Mouse (Mus musculus) heart, embryonic 10.5 days (tissue): ENCODE measurements around the gene Gm29666. TPM values are rescaled to one million over a fixed set of nuclear protein-coding genes. Genes with fewer than 3 reads are reported as not detected.

Experiments
- DNase-seq: peaks from one replicate; pipeline ENCODE4 v3.0.0-alpha.2; 2017; ENCODE audit warnings: low spot score
- H3K27ac ChIP-seq: fragments of 300-500 bp; sonication (generic); 2 replicates; pipeline ENCODE4 v1.5.1; 2016; ENCODE audit warnings: mild to moderate bottlenecking
- H3K27me3 ChIP-seq: fragments of 300-500 bp; sonication (generic); 2 replicates; pipeline ENCODE4 v1.6.1; 2016; ENCODE audit warnings: mild to moderate bottlenecking; ENCODE audit not compliant: poor library complexity, insufficient read depth, severe bottlenecking
- H3K36me3 ChIP-seq: fragments of 300-500 bp; sonication (generic); 2 replicates; pipeline ENCODE4 v1.6.1; 2016; ENCODE audit warnings: mild to moderate bottlenecking, moderate library complexity
- H3K4me1 ChIP-seq: fragments of 300-500 bp; sonication (generic); 2 replicates; pipeline ENCODE4 v1.6.1; 2016; ENCODE audit warnings: mild to moderate bottlenecking
- H3K4me3 ChIP-seq: fragments of 300-500 bp; sonication (generic); 2 replicates; pipeline ENCODE4 v1.5.1; 2016; ENCODE audit warnings: mild to moderate bottlenecking, moderate library complexity
- H3K9me3 ChIP-seq: fragments of 300-500 bp; sonication (generic); 2 replicates; pipeline ENCODE4 v1.6.1; 2016; ENCODE audit warnings: mild to moderate bottlenecking, moderate library complexity
- WGBS: fragments of 180-500 bp; shearing (Covaris S2); methylation state at CpG from one replicate; pipeline ENCODE4 v1.1.7; 2016; 5-methylcytosine and 5-hydroxymethylcytosine counted together
- polyA plus RNA-seq: library from polyadenylated mRNA; unstranded; fragments of >200 nt; fragmentation: Nextera tagmentation; extraction: Ambion mirVana; gene quantifications from 2 replicates; pipeline ENCODE4 v1.2.1, GENCODE M21; 2016

Gene Gm29666
- polyA plus RNA-seq = 0.87 and 1.2 TPM in 2 replicates

- no peak within 1 kb of the TSS for H3K27ac ChIP-seq
- peaks cover 11% of the 10 kb centered on the region; the same call in 1 of the 2 replicates for H3K4me1 ChIP-seq
- DNase-seq = no peak
- no peaks in the 10 kb centered on the region for H3K9me3 ChIP-seq
- H3K36me3 ChIP-seq = peaks cover 4% of the 10 kb centered on the region; the same call in 1 of the 2 replicates
- no peaks in the 10 kb centered on the region for H3K27me3 ChIP-seq
- WGBS = 83% methylated on average over 3 of the region's 3 CpGs
- H3K4me3 ChIP-seq = no peak within 1 kb of the TSS
These were observed at the start of gene Gm29666 for GRCm38 (mm10) chr15:84919938-84920337. Gm29666 (minus strand) TSS chr15:84920038.

GRCm38 (mm10) chr15:84968534-84968933, 48.7 kb upstream of the Gm29666 start:
- WGBS = 79% methylated on average over 4 of the region's 4 CpGs
- no peak overlapping the region for H3K4me3 ChIP-seq
- H3K4me1 ChIP-seq = peaks cover 4% of the 10 kb centered on the region; the same call in 1 of the 2 replicates
- H3K36me3 ChIP-seq = 0 out of 2 replicates have a peak, but pooled peaks cover 3% of the 10 kb centered on the region
- no peaks in the 10 kb centered on the region for H3K27me3 ChIP-seq
- no peak overlapping the region for H3K27ac ChIP-seq
- DNase-seq = no peak
- H3K9me3 ChIP-seq = no peaks in the 10 kb centered on the region

GRCm38 (mm10) chr15:84965575-84966360, 45.9 kb upstream of the Gm29666 start:
- WGBS = 49% methylated on average over 7 of the region's 7 CpGs
- H3K27ac ChIP-seq = no peak overlapping the region

GRCm38 (mm10) chr15:84964771-84965170, 44.9 kb upstream of the Gm29666 start:
- Histone ChIP-seq H3K4me1 (peaks cover 6% of the 10 kb centered on the region; the same call in 1 of the 2 replicates), H3K9me3 (no peaks in the 10 kb centered on the region), H3K27me3 (no peaks in the 10 kb centered on the region), H3K4me3 (no peak overlapping the region), H3K36me3 (no peaks in the 10 kb centered on the region), H3K27ac (no peak overlapping the region)
- DNase-seq = no peak
- 73% methylated on average over 5 of the region's 5 CpGs for WGBS

More at GRCm38 (mm10) chr15:84965575-84966360, 45.9 kb upstream of the Gm29666 start:
- Histone ChIP-seq H3K4me3 (no peak overlapping the region), H3K9me3 (no peaks in the 10 kb centered on the region), H3K4me1 (peaks cover 1% of the 10 kb centered on the region; the same call in 1 of the 2 replicates), H3K27me3 (no peaks in the 10 kb centered on the region), H3K36me3 (no peaks in the 10 kb centered on the region)
- no peak for DNase-seq

- Histone ChIP-seq H3K27me3 (no peaks in the 10 kb centered on the region), H3K27ac (no peak overlapping the region), H3K9me3 (no peaks in the 10 kb centered on the region), H3K4me3 (no peak overlapping the region), H3K36me3 (0 out of 2 replicates have a peak, but pooled peaks cover 7% of the 10 kb centered on the region), H3K4me1 (peaks cover 6% of the 10 kb centered on the region; the same call in 1 of the 2 replicates)
- DNase-seq = no peak
- 88% methylated on average over 2 of the region's 2 CpGs for WGBS
These were observed 42.7 kb upstream of the Gm29666 start for GRCm38 (mm10) chr15:84962518-84962917.

GRCm38 (mm10) chr15:84960692-84961091, 40.9 kb upstream of the Gm29666 start:
- Histone ChIP-seq H3K4me1 (peaks cover 6% of the 10 kb centered on the region; the same call in 1 of the 2 replicates), H3K27ac (peak overlapping the region; percentile 23; the same call in 1 of the 2 replicates), H3K4me3 (no peak overlapping the region), H3K36me3 (0 out of 2 replicates have a peak, but pooled peaks cover 9% of the 10 kb centered on the region), H3K27me3 (no peaks in the 10 kb centered on the region), H3K9me3 (no peaks in the 10 kb centered on the region)
- no peak for DNase-seq
- WGBS = 23% methylated on average over 8 of the region's 8 CpGs

GRCm38 (mm10) chr15:84959891-84960290, 40.1 kb upstream of the Gm29666 start:
- Histone ChIP-seq H3K4me1 (peaks cover 11% of the 10 kb centered on the region; the same call in 1 of the 2 replicates), H3K9me3 (no peaks in the 10 kb centered on the region), H3K27ac (no peak overlapping the region), H3K4me3 (no peak overlapping the region), H3K36me3 (peaks cover 17% of the 10 kb centered on the region), H3K27me3 (no peaks in the 10 kb centered on the region)
- 75% methylated on average over 6 of the region's 6 CpGs for WGBS
- no peak for DNase-seq

- H3K4me1 ChIP-seq = peaks cover 11% of the 10 kb centered on the region; the same call in 1 of the 2 replicates
- H3K27ac ChIP-seq = no peak overlapping the region
- DNase-seq = no peak
- 94% methylated on average over 3 of the region's 3 CpGs for WGBS
- peaks cover 25% of the 10 kb centered on the region for H3K36me3 ChIP-seq
- H3K4me3 ChIP-seq = no peak overlapping the region
- no peaks in the 10 kb centered on the region for H3K27me3 ChIP-seq
- H3K9me3 ChIP-seq = no peaks in the 10 kb centered on the region
These were observed 38.5 kb upstream of the Gm29666 start for GRCm38 (mm10) chr15:84958331-84958730.

GRCm38 (mm10) chr15:84957851-84958250, 38.0 kb upstream of the Gm29666 start:
- DNase-seq = no peak
- peaks cover 15% of the 10 kb centered on the region for H3K4me1 ChIP-seq
- no peaks in the 10 kb centered on the region for H3K27me3 ChIP-seq
- H3K4me3 ChIP-seq = no peak overlapping the region
- H3K36me3 ChIP-seq = peaks cover 30% of the 10 kb centered on the region
- H3K9me3 ChIP-seq = no peaks in the 10 kb centered on the region
- 41% methylated on average over 3 of the region's 3 CpGs for WGBS
- no peak overlapping the region for H3K27ac ChIP-seq

- 85% methylated on average over 11 of the region's 11 CpGs for WGBS
- Histone ChIP-seq H3K4me1 (peaks cover 24% of the 10 kb centered on the region), H3K4me3 (no peak overlapping the region), H3K9me3 (no peaks in the 10 kb centered on the region), H3K36me3 (peaks cover 67% of the 10 kb centered on the region), H3K27ac (no peak overlapping the region), H3K27me3 (no peaks in the 10 kb centered on the region)
- DNase-seq = no peak
These were observed 33.4 kb upstream of the Gm29666 start for GRCm38 (mm10) chr15:84953259-84953658.

- no peak overlapping the region for H3K4me3 ChIP-seq
- no peak overlapping the region for H3K27ac ChIP-seq
- WGBS = 79% methylated on average over 4 of the region's 4 CpGs
- H3K9me3 ChIP-seq = no peaks in the 10 kb centered on the region
- no peak for DNase-seq
- peaks cover 21% of the 10 kb centered on the region for H3K4me1 ChIP-seq
- peaks cover 60% of the 10 kb centered on the region for H3K36me3 ChIP-seq
- no peaks in the 10 kb centered on the region for H3K27me3 ChIP-seq
These were observed 30.2 kb upstream of the Gm29666 start for GRCm38 (mm10) chr15:84950053-84950452.

- Histone ChIP-seq H3K27ac (no peak overlapping the region), H3K4me3 (no peak overlapping the region), H3K4me1 (peaks cover 19% of the 10 kb centered on the region), H3K9me3 (no peaks in the 10 kb centered on the region), H3K27me3 (no peaks in the 10 kb centered on the region), H3K36me3 (peaks cover 54% of the 10 kb centered on the region)
- no peak for DNase-seq
- 65% methylated on average over 14 of the region's 14 CpGs for WGBS
These were observed 29.2 kb upstream of the Gm29666 start for GRCm38 (mm10) chr15:84948990-84949389.

GRCm38 (mm10) chr15:84944319-84944718, 24.5 kb upstream of the Gm29666 start:
- Histone ChIP-seq H3K4me1 (peaks cover 10% of the 10 kb centered on the region), H3K27ac (no peak overlapping the region), H3K9me3 (no peaks in the 10 kb centered on the region), H3K4me3 (no peak overlapping the region), H3K27me3 (no peaks in the 10 kb centered on the region), H3K36me3 (peaks cover 52% of the 10 kb centered on the region)
- WGBS = 77% methylated on average over 5 of the region's 5 CpGs
- no peak for DNase-seq
